Mouse (Mus musculus): ENCODE data around the gene Gm49405.
"Not testable (repeated sequence)": the region's sequence is repeated elsewhere in the genome, so short reads cannot be mapped to it uniquely, and the experiment has no call there.

GRCm38 (mm10) chr19:4041500-4041899, 41.1 kb downstream of the Gm49405 start:
- not testable (repeated sequence) for TF ChIP-seq CTCF, EP300 (IDR thresholded peaks at IDR 0.05)
